Mouse (Mus musculus): ENCODE data around the gene Rcor3.

DNA sequence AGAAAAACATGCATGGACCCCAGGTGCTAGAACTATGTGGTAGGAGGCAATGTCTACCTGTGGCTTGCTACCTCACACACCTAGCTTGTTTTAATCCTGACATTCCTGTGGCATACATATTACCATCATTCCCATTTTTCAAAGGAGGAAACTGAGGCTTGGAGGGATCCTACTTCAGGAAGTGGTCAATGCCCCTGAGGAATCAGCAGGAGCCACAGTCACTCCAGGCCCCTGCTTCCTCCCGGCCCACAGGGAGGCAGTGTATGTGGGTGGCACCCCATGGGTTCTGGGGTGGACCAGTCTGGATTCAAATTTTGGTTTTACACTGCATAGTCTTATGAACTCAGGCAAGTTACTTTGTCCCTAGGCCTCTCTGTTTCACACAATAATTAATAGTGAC is 58.7 kb downstream of the Rcor3 start:
- TF ChIP-seq GATA1 (IDR thresholded peaks at IDR 0.05; ENCODE audit: low read length), result no peak
- no peak for TF ChIP-seq TAL1 (IDR thresholded peaks at IDR 0.05; ENCODE audit: low read length)
